Mouse (Mus musculus): ENCODE measurements around the gene Gm28372.

DNA sequence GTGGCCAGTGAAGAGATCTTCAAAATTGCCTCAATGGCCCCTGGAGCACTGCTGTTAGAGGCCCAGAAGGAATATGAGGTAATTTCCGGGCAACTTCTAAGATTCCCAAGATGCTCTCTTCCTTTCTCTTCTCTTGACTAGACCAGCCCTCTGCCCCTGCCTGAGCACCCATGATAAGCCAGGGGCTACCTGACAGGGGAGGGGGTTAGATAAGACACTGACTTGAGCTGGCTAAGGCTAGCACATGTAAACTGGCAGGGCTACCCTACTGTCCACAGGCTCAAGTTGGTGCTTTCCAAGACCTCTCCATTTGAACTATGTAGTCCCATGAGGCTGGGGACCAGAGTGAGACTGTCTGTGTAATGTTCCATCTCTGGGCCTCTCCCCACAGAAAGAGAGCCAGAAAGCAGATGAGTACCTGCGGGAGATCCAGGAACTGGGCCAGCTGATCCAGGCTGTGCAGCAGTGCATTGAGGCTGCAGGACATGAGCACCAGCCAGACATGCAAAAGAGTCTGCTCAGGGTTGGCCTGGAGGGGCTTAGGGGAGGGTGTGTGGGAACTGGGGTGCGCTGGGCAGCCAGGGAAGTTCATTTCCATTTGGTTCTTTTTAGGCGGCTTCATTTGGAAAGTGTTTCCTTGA lies 34.9 kb downstream of the Gm28372 start:
- TF ChIP-seq CTCF (IDR thresholded peaks at IDR 0.05) (no peak), POLR2A (IDR thresholded peaks at IDR 0.05; ENCODE audit: insufficient read depth, low read depth, low read length) (no peak), EP300 (IDR thresholded peaks at IDR 0.05; ENCODE audit: insufficient read depth, low read depth, low read length) (no peak)

Measured in heart, adult 2 months (tissue).